Mouse (Mus musculus) left cerebral cortex, adult 11 months (tissue): ENCODE data around the gene Gm6309.
"Not testable (repeated sequence)": the region's sequence is repeated elsewhere in the genome, so short reads cannot be mapped to it uniquely, and the experiment has no call there.

Experiments used
- DNase-seq: peaks from one replicate; pipeline ENCODE4 v3.0.0; 2022; ENCODE audit warnings: low spot score

Gene Gm6309

GRCm38 (mm10) chr5:146170621-146171020 is at the start of gene Gm6309:
TSS of gene Gm6309 (minus strand) at chr5:146170721.
- not testable (repeated sequence) for DNase-seq

GRCm38 (mm10) chr5:146205537-146205936 is 35.0 kb upstream of the Gm6309 start:
- DNase-seq: no peak

DNA sequence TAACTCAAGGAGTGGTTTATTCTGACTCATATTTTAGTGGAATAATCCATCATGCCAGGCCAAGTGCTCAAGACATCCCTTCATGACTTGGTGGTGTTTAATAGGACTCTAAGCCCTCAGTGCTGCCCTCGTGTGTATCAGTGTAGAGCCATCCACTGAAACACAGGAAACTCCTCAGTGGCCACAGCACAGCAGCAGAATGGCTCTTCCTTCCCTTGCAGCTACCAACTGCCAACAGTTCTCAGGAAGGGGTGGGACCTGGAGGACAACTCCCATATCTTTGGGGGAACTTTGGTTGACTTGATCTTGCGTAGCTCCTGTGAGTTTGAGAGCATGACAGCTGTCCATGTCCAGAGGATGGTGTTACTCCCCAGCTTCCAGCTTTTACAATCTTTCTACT is 33.4 kb upstream of the Gm6309 start:
- no peak for DNase-seq

DNA sequence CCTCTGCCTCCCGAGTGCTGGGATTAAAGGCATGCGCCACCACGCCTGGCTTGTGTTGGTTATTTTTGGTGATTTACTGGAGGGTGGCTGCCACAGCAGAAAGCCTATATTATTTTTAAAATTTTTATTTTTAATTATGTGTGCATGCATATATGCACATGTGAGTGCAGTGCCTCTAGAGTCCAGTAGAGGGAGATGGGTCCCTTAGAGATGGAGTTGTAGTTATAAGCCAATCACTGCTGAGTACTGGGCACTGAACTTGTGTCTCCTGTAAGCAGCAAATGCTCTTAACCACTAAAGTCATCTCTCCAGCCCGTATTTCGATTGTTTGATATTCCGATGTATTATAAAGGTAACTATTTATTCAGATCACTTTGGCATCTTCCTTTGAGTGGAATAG is 30.1 kb upstream of the Gm6309 start:
- no peak for DNase-seq

- no peak for DNase-seq
Measured at GRCm38 (mm10) chr5:146199540-146199939, 29.0 kb upstream of the Gm6309 start.

- DNase-seq: no peak
Measured at GRCm38 (mm10) chr5:146199073-146199472, 28.6 kb upstream of the Gm6309 start.

GRCm38 (mm10) chr5:146193360-146193759 is 22.8 kb upstream of the Gm6309 start:
- no peak for DNase-seq

DNA sequence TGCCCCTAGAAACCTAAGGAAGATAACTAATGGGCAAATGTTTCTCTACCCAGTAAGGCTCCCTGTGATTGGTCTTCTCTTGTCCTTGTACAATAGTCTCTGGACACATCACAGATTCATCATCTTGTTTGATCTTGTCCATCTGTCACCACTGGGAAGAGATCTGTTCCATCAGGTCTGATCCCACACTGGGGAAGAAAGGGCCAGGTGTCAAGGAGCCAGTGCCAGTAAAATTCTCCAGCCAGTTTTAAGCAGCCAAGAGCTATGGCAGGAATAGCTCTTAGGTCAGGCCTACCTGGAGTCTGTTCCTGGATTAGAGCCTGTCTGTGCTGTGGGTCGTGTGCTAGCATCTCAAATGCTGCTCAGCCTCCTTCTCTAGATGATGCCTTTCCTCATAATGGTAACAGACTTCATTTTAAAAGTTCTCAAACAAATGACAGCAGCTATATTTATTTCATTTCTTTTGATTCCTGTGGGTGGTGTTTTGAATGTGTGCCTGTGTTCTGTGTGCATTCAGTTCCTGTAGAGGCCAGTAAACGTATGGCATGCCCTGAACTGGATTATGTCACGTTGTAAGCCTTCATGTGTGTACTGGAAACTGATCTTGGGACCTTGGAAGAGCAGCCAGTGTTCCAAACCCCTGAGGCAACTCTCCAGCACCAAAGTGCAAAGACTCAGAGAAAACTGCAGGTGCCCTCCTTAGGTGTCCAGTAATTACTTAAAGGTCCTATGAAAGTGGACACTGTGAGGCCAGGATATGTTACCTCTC is 20.2 kb upstream of the Gm6309 start:
- no peak for DNase-seq

DNA sequence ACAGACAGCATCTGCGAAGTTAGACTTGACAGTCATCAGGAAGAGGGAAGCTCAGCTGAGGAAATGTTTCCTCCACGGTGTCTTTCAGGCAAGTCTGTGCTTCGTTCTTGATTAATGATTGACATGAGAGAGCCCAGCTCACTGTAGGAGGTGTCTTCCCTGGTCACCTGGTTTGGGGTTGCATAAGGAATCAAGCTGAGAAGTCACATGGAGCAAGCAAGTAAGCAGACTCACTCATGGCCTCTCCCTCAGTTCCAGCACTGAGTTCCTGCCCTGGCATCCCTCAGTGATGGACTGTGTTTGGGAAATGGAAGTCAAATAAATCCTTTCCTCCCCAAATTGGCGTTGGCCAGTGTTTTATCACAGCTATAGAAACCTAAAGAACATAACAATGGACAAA is 19.6 kb upstream of the Gm6309 start:
- DNase-seq: no peak

- no peak for DNase-seq
Measured at GRCm38 (mm10) chr5:146188712-146189111, 18.2 kb upstream of the Gm6309 start.

DNA sequence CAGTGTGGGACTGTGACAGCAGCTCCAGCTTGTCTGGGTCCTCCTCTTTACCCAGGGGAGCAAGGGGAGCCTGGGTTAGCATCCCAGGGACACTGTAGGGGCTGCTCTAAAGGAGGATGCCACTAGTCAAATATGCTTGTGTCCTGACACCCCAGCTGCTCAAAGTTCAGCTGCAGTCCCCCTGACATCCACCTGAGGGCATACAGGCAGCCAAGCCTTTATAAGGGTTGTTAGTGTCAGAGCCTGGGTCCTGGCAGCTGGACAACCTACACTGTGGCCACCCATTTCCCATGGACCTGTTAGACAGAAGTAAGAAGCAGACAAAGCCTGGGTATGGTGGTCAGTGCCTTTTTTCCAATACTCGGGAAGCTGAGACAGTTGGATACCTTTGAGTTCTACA is 17.6 kb upstream of the Gm6309 start:
- DNase-seq: no peak

GRCm38 (mm10) chr5:146187441-146187840 is 16.9 kb upstream of the Gm6309 start:
- peak; percentile 11 for DNase-seq

- DNase-seq: not testable (repeated sequence)
Measured at GRCm38 (mm10) chr5:146185204-146185603, 14.7 kb upstream of the Gm6309 start, which contains the start of gene 1700001J03Rik. TSS of gene 1700001J03Rik (minus strand) at chr5:146185304.

GRCm38 (mm10) chr5:146172744-146173143 is 2.2 kb upstream of the Gm6309 start:
- DNase-seq: not testable (repeated sequence)

DNA sequence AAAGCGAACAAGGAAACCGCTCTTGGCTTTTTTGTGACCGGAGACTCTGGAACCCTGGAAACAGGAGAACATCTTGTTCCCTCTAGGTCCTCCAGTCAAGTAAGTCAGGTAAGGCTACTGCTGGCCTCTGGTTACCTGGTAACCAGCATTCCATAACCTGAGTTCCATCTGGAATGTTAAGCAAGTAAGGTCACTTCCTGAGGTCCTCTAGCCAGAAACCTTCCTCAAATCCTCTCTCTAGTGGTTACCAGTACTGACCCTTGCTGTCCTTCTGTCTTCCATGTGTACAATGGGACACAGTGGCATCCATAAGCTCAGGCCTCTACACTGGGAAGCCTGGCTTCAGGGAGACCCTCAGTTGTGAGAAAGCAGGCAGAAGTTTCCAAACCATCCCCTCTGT is 10.1 kb downstream of the Gm6309 start, which contains the start of gene Gm5565:
TSS of gene Gm5565 (minus strand) at position 101 of the 400 bp plus-strand sequence.
- DNase-seq: not testable (repeated sequence)

DNA sequence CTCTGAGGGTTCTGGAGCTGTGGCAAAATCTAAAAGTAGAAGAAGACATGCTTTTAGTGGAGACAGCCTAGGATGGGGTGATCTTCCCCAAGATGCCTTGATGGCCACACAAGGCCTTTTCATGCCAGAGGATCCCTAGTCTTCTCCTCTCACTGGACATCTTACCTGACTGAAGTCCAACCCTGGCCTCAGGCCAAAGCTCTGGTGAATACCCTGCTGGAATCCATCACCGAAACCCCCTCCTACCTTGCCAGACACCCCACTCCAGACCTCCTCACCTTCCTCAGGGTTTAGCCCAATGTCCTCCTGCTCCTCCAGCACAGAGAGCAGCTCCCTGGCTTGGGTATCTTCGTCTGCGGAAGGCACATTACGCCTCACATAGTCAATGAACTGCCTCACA is 12.2 kb downstream of the Gm6309 start:
- not testable (repeated sequence) for DNase-seq

- no peak for DNase-seq
Measured at GRCm38 (mm10) chr5:146150454-146150853, 20.1 kb downstream of the Gm6309 start.

- no peak for DNase-seq
Measured at GRCm38 (mm10) chr5:146147903-146148302, 22.6 kb downstream of the Gm6309 start.
